Mouse (Mus musculus): ENCODE measurements around the gene 1700013F07Rik.
A peak's percentile ranks its signal among the peaks of the same experiment; 100 is the strongest.
"Not testable (repeated sequence)": the region's sequence is repeated elsewhere in the genome, so short reads cannot be mapped to it uniquely, and the experiment has no call there.

1700013F07Rik gene

GRCm38 (mm10) chr3:108533951-108534350 lies at the start of gene 1700013F07Rik:
1700013F07Rik (plus strand) TSS chr3:108534150.
- DNase-seq (ENCODE audit: extremely low spot score, low read depth, low spot score), result no peak

DNA sequence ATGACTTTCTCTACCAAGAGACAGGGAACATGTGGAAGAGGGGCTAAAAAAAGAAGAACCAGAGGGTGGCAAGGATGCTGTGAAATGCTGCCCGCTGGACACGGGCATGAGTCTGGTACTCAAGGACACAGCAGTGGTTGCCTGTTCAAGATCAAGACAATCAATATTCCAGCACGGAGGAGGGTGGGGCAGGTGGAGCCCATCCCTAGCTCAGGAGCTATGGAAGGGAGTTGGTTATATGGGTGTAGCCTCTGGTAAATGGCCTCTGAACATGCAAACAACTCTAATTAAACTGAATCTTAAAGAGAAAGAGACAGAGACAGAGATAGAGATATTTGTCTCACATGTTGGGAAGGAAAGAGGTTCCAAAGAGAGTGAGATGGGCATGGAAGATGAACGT lies 49.2 kb upstream of the 1700013F07Rik start:
- DNase-seq (ENCODE audit: extremely low spot score, low read depth, low spot score), result no peak

- DNase-seq (ENCODE audit: extremely low spot score, low read depth, low spot score), result no peak
These were observed 44.0 kb upstream of the 1700013F07Rik start for GRCm38 (mm10) chr3:108489968-108490367.

DNA sequence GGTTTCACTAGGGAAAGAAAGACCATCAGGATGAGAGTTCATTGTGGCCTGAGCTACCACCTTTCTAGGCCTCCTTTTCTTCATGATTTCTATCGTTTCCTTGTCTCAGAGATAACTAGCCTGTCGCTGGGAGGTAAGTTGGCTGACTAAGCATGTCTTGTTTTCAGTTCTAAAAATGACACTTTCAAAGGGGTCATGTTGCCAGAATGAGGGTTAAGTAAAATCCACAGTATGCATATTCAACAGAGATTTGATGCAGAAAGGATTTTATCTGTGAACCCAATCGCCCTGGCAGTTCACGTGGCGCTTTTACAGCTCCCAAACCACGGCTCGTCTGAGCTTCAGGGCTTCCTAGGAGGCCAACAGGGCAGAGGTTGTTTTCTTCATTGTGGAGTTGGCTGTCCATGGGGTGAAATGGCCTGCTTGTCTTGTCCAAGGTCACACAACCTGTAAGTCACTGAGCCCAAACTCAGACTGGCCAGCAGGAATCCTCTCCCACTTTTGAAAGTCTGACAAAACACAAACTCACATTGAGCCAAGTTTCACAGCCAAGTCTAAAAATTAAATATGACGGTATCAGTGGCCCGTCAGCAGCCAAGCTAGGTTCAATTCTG lies 39.0 kb upstream of the 1700013F07Rik start:
- DNase-seq (ENCODE audit: extremely low spot score, low read depth, low spot score), result no peak

GRCm38 (mm10) chr3:108495486-108495885 lies 38.5 kb upstream of the 1700013F07Rik start:
- DNase-seq (ENCODE audit: extremely low spot score, low read depth, low spot score), result no peak

DNA sequence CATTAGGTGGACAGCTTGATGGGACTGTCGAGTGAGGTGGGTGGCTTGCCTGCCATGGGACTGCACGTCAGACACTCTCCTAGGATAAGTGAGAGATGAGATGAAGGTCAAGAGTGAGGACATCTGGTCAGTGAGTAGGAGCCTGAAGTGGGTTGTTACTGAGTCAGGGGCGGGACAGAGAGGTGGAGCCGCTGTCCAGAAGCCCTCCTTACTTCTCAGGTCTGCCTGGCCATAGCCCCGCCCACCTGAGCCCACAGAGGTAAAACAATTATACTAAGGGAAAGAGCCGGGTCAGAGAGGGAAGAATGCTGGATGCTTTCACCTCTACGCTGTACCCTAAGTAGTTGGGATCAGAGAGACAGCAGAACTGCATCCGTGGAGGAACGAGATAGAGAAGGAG lies 36.3 kb upstream of the 1700013F07Rik start:
- DNase-seq (ENCODE audit: extremely low spot score, low read depth, low spot score), result no peak

DNA sequence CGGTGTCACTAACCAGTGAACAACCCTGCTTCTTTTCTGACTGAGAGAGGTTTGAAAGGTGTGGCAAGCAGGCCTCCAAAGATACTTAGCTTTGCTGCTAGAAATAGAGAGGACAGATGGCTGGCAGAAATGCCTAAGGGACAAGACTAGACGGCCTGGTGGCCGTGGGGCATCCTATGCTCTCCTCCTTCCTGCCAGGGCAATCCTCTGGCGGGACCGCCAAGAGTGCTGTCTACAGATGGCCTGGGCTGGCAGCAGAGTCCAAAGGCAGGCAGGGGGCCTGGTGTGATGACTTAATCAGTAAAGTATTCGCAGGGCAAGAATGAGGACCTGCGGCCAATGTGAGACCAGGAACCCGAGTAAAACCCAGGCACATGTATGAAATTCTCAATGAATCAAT lies 34.1 kb upstream of the 1700013F07Rik start:
- no peak for DNase-seq (ENCODE audit: extremely low spot score, low read depth, low spot score)

DNA sequence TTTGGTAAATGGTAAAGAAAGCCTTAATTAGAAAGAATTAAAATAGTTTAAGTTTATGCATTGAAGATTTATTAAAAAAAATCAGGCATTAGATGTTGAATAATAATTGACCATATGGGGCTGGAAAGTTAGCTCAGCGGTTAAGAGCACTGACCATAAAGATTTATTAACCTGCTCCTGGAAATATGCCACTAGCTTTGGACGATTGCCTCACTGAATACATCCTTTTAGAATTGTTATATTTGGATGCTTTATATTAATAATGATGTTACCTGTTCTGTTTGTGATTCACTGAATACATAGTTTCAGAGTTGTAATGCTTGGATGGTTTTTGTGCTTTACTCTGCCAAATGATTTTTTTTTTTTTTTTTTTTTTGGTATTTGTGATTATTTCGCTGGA lies 32.5 kb upstream of the 1700013F07Rik start:
- not testable (repeated sequence) for DNase-seq (ENCODE audit: extremely low spot score, low read depth, low spot score)

DNA sequence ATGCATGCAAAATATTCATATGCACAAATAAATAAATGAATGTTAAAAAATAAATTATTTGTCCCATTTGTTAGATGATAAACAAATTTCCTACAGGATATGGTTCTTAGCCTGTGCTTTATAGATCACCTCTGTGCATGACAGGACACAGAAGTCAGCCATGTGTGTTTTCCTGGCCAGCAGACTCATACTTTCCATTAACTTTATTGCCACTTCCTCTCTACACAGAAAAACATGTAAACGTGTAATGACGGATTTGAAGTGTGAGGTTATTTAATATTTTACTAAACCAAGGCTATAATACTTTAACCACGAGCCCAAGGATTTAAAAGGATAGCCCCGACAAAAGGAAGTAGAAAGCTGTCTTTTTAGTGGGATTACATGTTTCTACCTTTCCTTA lies 30.0 kb upstream of the 1700013F07Rik start:
- no peak for DNase-seq (ENCODE audit: extremely low spot score, low read depth, low spot score)

DNA sequence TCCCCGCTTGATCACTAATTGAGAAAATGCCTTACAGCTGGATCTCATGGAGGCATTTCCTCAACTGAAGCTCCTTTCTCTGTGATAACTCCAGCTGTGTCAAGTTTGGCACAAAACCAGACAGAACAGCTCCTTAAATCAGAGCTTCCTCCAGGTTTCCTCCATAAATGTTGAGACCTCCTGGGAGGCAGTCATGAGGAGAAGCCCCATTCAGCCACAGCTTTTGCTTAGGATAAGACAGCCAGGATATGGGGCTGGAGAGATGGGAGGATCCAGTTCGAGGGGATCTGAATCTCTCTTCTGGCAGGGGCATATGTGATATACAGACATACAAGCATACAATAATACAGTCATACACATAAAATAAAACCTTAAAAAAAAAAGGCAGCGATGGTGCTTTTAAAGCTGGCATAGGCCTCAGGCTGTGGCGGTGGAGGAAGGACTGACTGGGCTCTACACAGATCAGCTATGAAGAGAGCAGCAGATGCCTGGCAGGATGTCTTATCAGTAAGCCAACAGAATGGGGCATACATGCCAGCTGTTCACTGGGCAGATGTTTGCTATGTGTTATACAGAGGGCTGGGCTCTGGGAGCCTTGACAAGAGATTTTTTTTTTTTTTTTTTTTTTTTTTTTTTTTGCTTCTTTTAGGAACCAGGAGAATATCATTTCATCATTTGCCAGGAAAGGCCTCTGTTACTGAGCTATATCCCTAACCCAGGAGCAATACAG lies 25.0 kb upstream of the 1700013F07Rik start:
- DNase-seq (ENCODE audit: extremely low spot score, low read depth, low spot score), result no peak

DNA sequence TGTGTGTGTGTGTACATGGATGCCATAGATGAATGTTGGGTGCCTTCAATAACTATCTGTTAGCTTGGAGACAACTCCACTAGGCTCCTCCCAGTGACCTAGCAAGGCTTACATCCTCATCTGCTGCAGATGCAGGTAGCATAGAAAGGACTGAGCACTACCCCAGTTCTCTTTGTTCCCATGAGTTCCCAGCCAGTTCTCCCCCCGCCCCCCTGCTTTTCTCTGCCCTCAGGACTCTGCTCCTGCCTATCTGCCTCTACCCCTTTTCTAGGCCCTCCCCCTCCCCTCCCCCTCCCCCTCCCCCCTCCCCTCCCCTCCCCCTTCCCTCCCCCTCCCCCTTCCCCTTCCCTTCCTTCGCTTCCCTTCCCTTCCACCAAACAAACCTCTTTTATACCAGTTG lies 23.8 kb upstream of the 1700013F07Rik start:
- DNase-seq (ENCODE audit: extremely low spot score, low read depth, low spot score), result no peak

DNA sequence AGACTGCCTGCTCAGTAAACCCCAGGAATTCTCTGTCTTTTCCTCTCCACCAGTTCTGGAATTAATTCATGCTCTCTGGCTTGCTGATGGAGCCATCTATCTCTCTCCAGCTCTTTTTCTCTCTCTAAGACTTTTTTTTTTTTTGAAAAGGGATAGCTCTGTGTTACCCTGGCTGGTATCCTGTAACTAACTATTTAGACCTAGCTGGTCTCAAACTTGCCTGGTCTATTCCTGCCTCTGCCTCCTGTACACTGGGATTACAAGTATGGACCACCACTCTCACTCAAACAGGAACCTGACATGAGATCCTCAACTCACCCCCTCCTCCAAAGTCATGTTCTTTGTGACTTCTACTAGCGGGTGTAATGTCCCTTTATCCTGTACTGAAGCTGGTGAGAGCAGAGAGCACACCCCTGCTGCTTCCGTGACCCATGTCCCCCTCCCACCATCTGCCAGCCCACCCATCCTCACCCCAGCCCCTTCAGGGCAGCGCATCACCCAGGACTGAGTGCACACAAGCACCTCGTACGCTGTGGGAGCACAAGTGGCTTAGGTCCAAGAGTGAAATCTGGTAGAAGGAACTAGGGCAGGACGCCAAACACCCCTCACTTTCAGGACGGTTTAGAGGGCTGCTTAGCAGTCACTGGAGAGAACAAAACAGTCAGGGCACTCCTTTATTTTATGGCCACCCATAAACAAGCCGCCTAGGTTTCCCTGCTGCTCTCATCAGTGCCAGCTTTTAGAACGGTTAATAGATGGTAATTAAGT lies 23.1 kb upstream of the 1700013F07Rik start:
- no peak for DNase-seq (ENCODE audit: extremely low spot score, low read depth, low spot score)

GRCm38 (mm10) chr3:108513465-108513864 lies 20.5 kb upstream of the 1700013F07Rik start:
- no peak for DNase-seq (ENCODE audit: extremely low spot score, low read depth, low spot score)

- DNase-seq (ENCODE audit: extremely low spot score, low read depth, low spot score), result no peak
These were observed 15.7 kb upstream of the 1700013F07Rik start for GRCm38 (mm10) chr3:108518276-108518675.

GRCm38 (mm10) chr3:108523415-108523814 lies 10.5 kb upstream of the 1700013F07Rik start:
- no peak for DNase-seq (ENCODE audit: extremely low spot score, low read depth, low spot score)

- no peak for DNase-seq (ENCODE audit: extremely low spot score, low read depth, low spot score)
These were observed 5.5 kb upstream of the 1700013F07Rik start for GRCm38 (mm10) chr3:108528489-108528888.

DNA sequence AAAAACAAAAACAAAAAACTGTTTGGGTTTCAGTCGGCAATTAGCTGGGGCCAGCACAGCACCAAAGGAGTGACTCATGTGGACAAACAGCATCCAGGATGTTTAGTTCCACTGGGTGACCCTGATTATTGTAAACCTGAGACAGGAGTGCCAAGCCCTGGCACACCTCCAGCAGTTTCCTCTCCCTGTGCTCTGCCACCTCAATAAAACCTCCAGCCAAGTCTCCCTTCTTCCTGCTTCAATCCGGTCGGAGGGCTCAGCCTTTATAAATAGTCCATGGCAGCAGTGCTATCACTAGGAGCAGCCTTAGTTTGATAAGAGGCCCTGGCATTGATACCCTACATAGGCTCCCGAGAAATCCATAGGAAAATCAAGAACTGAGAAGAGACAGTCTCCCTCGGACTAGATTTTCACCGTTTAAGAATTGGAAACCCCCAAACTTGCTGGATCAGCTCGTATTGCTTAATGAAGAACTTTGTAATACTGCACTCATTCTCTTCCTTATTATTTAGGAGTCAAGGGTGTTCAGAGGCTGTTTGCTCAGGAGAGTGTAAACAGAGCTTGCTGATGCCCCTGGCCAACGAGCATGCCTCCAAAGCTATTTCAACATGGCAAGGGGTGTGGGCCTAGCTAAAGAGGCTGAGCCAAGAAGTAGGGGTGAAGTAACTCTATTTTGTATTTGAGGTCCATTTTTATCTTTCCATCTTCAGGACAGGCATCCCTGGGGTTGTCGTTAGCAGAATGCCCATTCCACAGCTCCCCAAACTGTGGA lies 650 bp upstream of the 1700013F07Rik start:
- DNase-seq (ENCODE audit: extremely low spot score, low read depth, low spot score), result no peak

DNA sequence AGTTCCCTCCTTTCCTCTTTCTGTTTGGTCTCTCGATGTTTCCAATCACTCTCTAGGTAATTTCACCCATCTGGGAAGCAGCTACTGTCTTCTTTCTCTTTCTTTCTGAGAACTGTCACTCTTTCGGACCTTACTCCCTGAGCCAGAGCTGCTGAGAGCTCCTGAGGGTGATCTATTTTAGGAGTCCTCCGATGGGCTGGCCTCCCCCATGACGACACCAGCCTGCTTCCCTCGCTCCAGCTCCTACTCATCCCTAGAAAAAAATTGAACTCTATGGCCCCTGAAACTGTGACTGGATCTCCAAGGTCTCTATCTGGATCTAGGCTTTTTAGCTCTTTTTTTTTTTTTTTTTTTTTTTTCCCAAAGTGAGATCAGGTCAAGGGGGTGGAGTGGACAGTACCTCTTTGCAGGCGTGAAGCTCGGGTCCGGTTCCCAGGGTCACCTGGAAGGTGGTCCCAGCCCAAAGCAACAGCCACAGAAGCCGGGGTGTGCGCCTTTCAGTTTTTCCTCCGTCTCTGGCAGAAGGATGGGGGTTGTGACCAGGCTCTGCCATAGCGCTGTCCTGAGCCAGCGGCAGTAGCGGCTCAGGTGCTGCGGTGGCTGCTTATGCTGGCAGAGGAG lies 2.1 kb downstream of the 1700013F07Rik start:
- DNase-seq (ENCODE audit: extremely low spot score, low read depth, low spot score), result no peak

- DNase-seq (ENCODE audit: extremely low spot score, low read depth, low spot score), result peak; percentile 12
These were observed 2.7 kb downstream of the 1700013F07Rik start, which contains the start of gene 5330417C22Rik for GRCm38 (mm10) chr3:108536517-108537260. 5330417C22Rik (minus strand) TSS chr3:108536536.

DNA sequence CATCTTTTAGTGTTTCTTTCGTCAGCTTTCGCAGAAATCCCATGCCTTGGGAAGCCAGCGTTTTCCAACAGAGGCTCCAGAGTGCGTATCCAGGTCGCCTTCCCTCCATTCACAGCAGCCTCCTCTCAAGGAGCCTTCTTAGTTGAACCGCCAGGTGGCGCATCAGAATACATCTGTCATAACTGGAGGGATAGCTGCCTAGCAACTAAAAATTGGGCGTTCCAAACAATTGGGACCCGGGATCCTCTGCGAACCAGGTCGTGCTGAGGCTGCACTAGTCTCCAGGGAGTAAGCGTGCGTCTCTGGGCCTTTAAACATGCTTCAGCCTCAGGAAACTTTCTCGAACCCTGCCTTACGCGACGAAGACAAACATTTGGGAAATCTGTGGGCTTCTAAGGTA lies 3.4 kb downstream of the 1700013F07Rik start:
- peak; percentile 79 for DNase-seq (ENCODE audit: extremely low spot score, low read depth, low spot score)

All from hindlimb bud, embryonic 11.5 days (tissue).